Mouse (Mus musculus) right cerebral cortex, adult 2 months (tissue): Measurements from ENCODE around the gene Kif24.

Source experiments
- DNase-seq, 2 experiments: peaks; one replicate each; pipeline ENCODE4 v3.0.0; 2021 to 2022; ENCODE audit warnings: low spot score in 2 of 2

Kif24 gene

GRCm38 (mm10) chr4:41401167-41401566 is 63.5 kb downstream of the Kif24 start:
- DNase-seq, result no peak

GRCm38 (mm10) chr4:41399904-41400303 is 64.8 kb downstream of the Kif24 start:
- no peak for DNase-seq

GRCm38 (mm10) chr4:41398353-41398752 is 66.3 kb downstream of the Kif24 start:
- DNase-seq, result no peak

- no peak for DNase-seq
These were observed 70.0 kb downstream of the Kif24 start for GRCm38 (mm10) chr4:41394651-41395050.

GRCm38 (mm10) chr4:41391015-41391414 is 73.7 kb downstream of the Kif24 start:
- DNase-seq, result no peak

GRCm38 (mm10) chr4:41390122-41390521 is 74.6 kb downstream of the Kif24 start:
- peak; percentile 88 to 94 for DNase-seq

- DNase-seq, result no peak
These were observed 75.4 kb downstream of the Kif24 start for GRCm38 (mm10) chr4:41389240-41389639.

- no peak for DNase-seq
These were observed 76.1 kb downstream of the Kif24 start for GRCm38 (mm10) chr4:41388616-41389015.

GRCm38 (mm10) chr4:41387755-41388469 is 76.8 kb downstream of the Kif24 start:
- no peak for DNase-seq

- no peak for DNase-seq
These were observed 78.2 kb downstream of the Kif24 start for GRCm38 (mm10) chr4:41386412-41386975.

- no peak for DNase-seq
These were observed 83.3 kb downstream of the Kif24 start for GRCm38 (mm10) chr4:41381213-41381950.

- DNase-seq, result no peak
These were observed 87.1 kb downstream of the Kif24 start for GRCm38 (mm10) chr4:41377567-41377966.

GRCm38 (mm10) chr4:41369702-41370437 is 94.8 kb downstream of the Kif24 start:
- no peak for DNase-seq

GRCm38 (mm10) chr4:41368198-41368597 is 96.5 kb downstream of the Kif24 start:
- no peak for DNase-seq

- DNase-seq, result no peak
These were observed 103.6 kb downstream of the Kif24 start for GRCm38 (mm10) chr4:41361059-41361458.

GRCm38 (mm10) chr4:41359358-41359757 is 105.3 kb downstream of the Kif24 start:
- no peak for DNase-seq

- no peak for DNase-seq
These were observed 106.0 kb downstream of the Kif24 start for GRCm38 (mm10) chr4:41358669-41359068.

GRCm38 (mm10) chr4:41357154-41357553 is 107.5 kb downstream of the Kif24 start:
- no peak for DNase-seq

- DNase-seq, result no peak
These were observed 111.4 kb downstream of the Kif24 start for GRCm38 (mm10) chr4:41353265-41353664.

- DNase-seq, result no peak
These were observed 111.9 kb downstream of the Kif24 start for GRCm38 (mm10) chr4:41352758-41353157.

GRCm38 (mm10) chr4:41349199-41349591 is 115.5 kb downstream of the Kif24 start:
- DNase-seq, result peak in 1 of 2 experiments; percentile 21

- DNase-seq, result peak; percentile 89 to 91
These were observed 116.0 kb downstream of the Kif24 start, which contains the start of gene Ubap1 for GRCm38 (mm10) chr4:41348584-41349198. Gene Ubap1, plus strand, starts transcription at chr4:41348996.
